10 mouse cellular contexts compared by ENCODE assay signal in the genomic region with DNA sequence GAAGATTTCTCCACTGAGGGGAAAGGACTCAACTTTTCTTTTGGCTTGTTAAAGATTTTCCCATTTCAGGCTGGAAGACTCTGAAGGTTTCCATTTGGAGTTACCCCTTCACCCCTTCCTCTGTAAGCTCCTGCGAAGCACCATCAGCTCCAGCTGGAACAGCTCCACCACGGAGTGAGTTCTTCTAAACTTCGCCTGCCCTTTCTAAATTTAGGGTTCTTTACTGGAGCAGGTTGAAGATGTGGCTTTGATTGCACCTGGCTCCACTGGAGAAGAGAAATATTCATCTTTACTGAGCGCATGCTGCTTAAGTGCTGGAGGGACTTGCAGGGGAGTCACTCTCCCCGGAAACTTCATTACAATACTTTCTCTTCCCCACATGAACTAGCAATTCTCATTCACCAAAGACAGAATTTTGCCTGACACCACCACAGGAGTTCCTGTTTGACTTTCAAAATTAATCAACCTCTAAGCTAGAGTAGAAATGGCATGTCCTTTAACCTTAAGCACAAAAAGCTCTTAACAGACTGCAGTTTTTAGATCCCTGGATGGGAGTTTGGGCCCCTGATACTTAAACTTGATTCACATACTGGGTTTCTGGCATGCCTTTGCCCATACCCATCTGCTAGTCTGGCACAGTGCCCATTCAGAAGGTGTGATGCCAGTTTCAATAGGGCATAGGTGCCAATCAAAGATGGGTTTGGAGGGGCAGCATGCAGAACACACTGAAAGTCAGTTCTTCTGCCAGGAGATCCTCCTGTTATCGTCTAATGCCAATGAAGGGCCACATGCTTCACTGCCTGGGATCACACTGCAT. TPM values are rescaled to one million over a fixed set of nuclear protein-coding genes. Genes with fewer than 3 reads are reported as not detected.
DNase-seq lines count a peak whose midpoint lies in the region; ATAC-seq and TF ChIP-seq lines count a peak whose summit lies in the region.
"Had no signal": no experiment of that assay in that cellular context is flagged by ENCODE, and none has a peak within 500 bp of the region (broad histone marks: within the 10 kb centered on the region; RNA-seq: fewer than 3 reads in every experiment).

No protein-coding gene starts in this region.

- peak; percentile 47 for DNase-seq in layer of hippocampus, adult 11-12 months (ENCODE audit: low spot score)
- no peak for DNase-seq in layer of hippocampus, adult 9-10 months (ENCODE audit: low spot score)
- DNase-seq in brain, embryonic 14.5 days (ENCODE audit: low read depth): peak; percentile 90
- DNase-seq in kidney, postnatal 25 days: no peak
- DNase-seq in kidney, postnatal 4 days: no peak
- DNase-seq in kidney, adult 8-10 months: no peak

- ATAC-seq in erythroid progenitor cell, adult 5-6 weeks (replicated peaks; ENCODE audit: low FRiP score, poor library complexity, severe bottlenecking): peak; percentile 53
- ATAC-seq in megakaryocyte, adult 5-6 weeks (ENCODE audit: poor library complexity, severe bottlenecking): peak; percentile 73

- no peak for TF ChIP-seq POLR2A in brain, embryonic 14.5 days (IDR thresholded peaks at IDR 0.05; ENCODE audit: borderline replicate concordance, extremely low read depth, insufficient read depth, insufficient read length, poor library complexity, severe bottlenecking)

- no peak for TF ChIP-seq CTCF in brain, embryonic 14.5 days (IDR thresholded peaks at IDR 0.05; ENCODE audit: borderline replicate concordance, extremely low read depth, insufficient read depth, insufficient read length)

RNA-seq across cellular contexts. Expression of a gene that starts 6.5 kb away (rescaled TPM):
- not detected in 2 replicates for polyA plus RNA-seq in brain, embryonic 14.5 days (2012; rRNA removed)
- not detected in 2 replicates for total RNA-seq in erythroid progenitor cell, adult 5-6 weeks (2015; ENCODE audit: low replicate concordance)
- not detected in 2 replicates for total RNA-seq in erythroid progenitor cell, adult 5-6 weeks (2017; ENCODE audit: low replicate concordance)
- not detected in 2 replicates for total RNA-seq in megakaryocyte, adult 5-6 weeks (2015)
- not detected in 2 replicates for total RNA-seq in megakaryocyte, adult 5-6 weeks (2017)
- total RNA-seq: heart, postnatal 14 days had no signal
- polyA plus RNA-seq: lung, embryonic 15.5 days had no signal

RNA-seq across cellular contexts. Expression of a gene that starts 7.2 kb away (rescaled TPM):
- 2.0 and 3.1 TPM in 2 replicates for polyA plus RNA-seq in brain, embryonic 14.5 days (2012; rRNA removed)
- total RNA-seq in erythroid progenitor cell, adult 5-6 weeks (2015; ENCODE audit: low replicate concordance): 76.0 and 81.3 TPM in 2 replicates
- 56.1 and 80.5 TPM in 2 replicates for total RNA-seq in erythroid progenitor cell, adult 5-6 weeks (2017; ENCODE audit: low replicate concordance)
- 84.0 and 91.6 TPM in 2 replicates for total RNA-seq in megakaryocyte, adult 5-6 weeks (2015)
- 76.1 and 77.0 TPM in 2 replicates for total RNA-seq in megakaryocyte, adult 5-6 weeks (2017)

Comparison
In these comparisons a context has a peak if more than half of its experiments do, and no peak if none do; other contexts are left out.
1. DNase-seq: peak in layer of hippocampus, adult 11-12 months (single experiment) and brain, embryonic 14.5 days (single experiment); none in layer of hippocampus, adult 9-10 months (single experiment), kidney, postnatal 25 days (0 of 2), kidney, postnatal 4 days (0 of 2) and kidney, adult 8-10 months (0 of 2).